Mouse (Mus musculus): ENCODE results near the gene Igsf9. TPM values are rescaled to one million over a fixed set of nuclear protein-coding genes. Genes with fewer than 3 reads are reported as not detected.

Gene Igsf9
- polyA plus RNA-seq, 1 experiment from 2014 or later, result 16.7 TPM

GRCm38 (mm10) chr1:172492047-172492446 is 10.5 kb downstream of the Igsf9 start:
- no peak for TF ChIP-seq CTCF (IDR thresholded peaks at IDR 0.05; ENCODE audit: low read depth)
- TF ChIP-seq EP300 (optimal IDR thresholded peaks at IDR 0.05), result no peak
- Histone ChIP-seq H3K36me3 (ENCODE audit: control insufficient read depth, insufficient read depth, low read length) (no peaks in the 10 kb centered on the region), H3K9ac (ENCODE audit: low read length) (no peak overlapping the region), H3K4me1 (replicated peaks; ENCODE audit: control insufficient read depth, insufficient read depth) (no peaks in the 10 kb centered on the region), H3K4me3 (ENCODE audit: low read depth, low read length) (no peak overlapping the region), H3K9me3 (ENCODE audit: control insufficient read depth, low read length) (no peaks in the 10 kb centered on the region), H3K27ac (replicated peaks) (no peak overlapping the region), H3K4me2 (replicated peaks; ENCODE audit: low read depth) (no peak overlapping the region), H3K27me3 (ENCODE audit: control insufficient read depth, insufficient read depth, low read length) (no peaks in the 10 kb centered on the region)
- ATAC-seq (ENCODE audit: low FRiP score, low TSS enrichment), result no peak
- 83% methylated on average over 8 of the region's 8 CpGs for WGBS
- no peak for DNase-seq (ENCODE audit: low spot score)

DNA sequence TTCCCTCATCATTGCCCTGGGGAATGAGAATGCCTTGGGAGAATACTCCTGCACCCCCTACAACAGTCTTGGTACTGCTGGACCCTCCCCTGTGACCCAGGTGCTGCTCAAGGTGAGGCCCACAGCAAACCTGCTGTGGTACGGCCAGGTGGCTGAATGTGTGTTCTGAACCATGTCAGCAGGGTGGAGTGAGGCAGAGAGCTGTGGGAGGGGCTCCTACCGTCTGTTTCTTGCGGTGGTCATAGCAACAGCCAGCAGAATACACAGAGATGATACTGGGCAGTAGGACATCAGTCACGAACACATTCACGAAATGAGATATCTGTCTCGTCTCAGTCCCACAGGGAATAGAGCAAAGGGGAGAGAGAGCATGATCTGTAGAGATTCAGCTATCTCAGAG is 11.9 kb downstream of the Igsf9 start:
- no peak for DNase-seq (ENCODE audit: low spot score)
- no peak for TF ChIP-seq CTCF (IDR thresholded peaks at IDR 0.05; ENCODE audit: low read depth)
- TF ChIP-seq EP300 (optimal IDR thresholded peaks at IDR 0.05), result no peak
- peak; percentile 19; the same call in 1 of the 2 replicates for ATAC-seq (ENCODE audit: low FRiP score, low TSS enrichment)
- no peak overlapping the region for H3K4me2 ChIP-seq (replicated peaks; ENCODE audit: low read depth)
- H3K27ac ChIP-seq (replicated peaks), result no peak overlapping the region
- no peaks in the 10 kb centered on the region for H3K27me3 ChIP-seq (ENCODE audit: control insufficient read depth, insufficient read depth, low read length)
- no peak overlapping the region for H3K9ac ChIP-seq (ENCODE audit: low read length)
- H3K9me3 ChIP-seq (ENCODE audit: control insufficient read depth, low read length), result no peaks in the 10 kb centered on the region
- H3K4me1 ChIP-seq (replicated peaks; ENCODE audit: control insufficient read depth, insufficient read depth), result no peaks in the 10 kb centered on the region
- H3K36me3 ChIP-seq (ENCODE audit: control insufficient read depth, insufficient read depth, low read length), result no peaks in the 10 kb centered on the region
- no peak overlapping the region for H3K4me3 ChIP-seq (ENCODE audit: low read depth, low read length)
- 64% methylated on average over 6 of the region's 6 CpGs for WGBS

DNA sequence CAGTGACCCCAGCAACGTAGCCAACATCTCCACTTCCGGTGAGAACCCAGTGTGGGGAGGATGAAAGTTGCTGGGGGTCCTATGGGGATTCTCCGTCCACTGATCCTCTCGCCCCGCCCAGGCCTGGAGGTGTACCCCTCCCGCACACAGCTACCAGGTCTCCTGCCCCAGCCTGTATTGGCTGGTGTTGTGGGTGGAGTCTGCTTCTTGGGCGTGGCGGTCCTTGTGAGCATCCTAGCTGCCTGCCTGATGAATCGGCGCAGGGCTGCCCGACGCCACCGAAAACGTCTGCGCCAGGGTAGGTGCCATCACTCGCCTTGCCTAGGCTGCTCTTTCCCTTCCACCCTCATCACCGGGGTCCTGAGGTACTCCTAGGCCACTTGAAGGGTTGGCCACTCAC is 14.4 kb downstream of the Igsf9 start:
- TF ChIP-seq EP300 (optimal IDR thresholded peaks at IDR 0.05), result no peak
- TF ChIP-seq CTCF (IDR thresholded peaks at IDR 0.05; ENCODE audit: low read depth), result no peak
- no peaks in the 10 kb centered on the region for H3K9me3 ChIP-seq (ENCODE audit: control insufficient read depth, low read length)
- H3K4me2 ChIP-seq (replicated peaks; ENCODE audit: low read depth), result no peak overlapping the region
- no peak overlapping the region for H3K4me3 ChIP-seq (ENCODE audit: low read depth, low read length)
- no peaks in the 10 kb centered on the region for H3K36me3 ChIP-seq (ENCODE audit: control insufficient read depth, insufficient read depth, low read length)
- no peaks in the 10 kb centered on the region for H3K4me1 ChIP-seq (replicated peaks; ENCODE audit: control insufficient read depth, insufficient read depth)
- WGBS, result 67% methylated on average over 17 of the region's 17 CpGs
- H3K27ac ChIP-seq (replicated peaks), result no peak overlapping the region
- no peak for DNase-seq (ENCODE audit: low spot score)
- no peaks in the 10 kb centered on the region for H3K27me3 ChIP-seq (ENCODE audit: control insufficient read depth, insufficient read depth, low read length)
- H3K9ac ChIP-seq (ENCODE audit: low read length), result no peak overlapping the region
- ATAC-seq (ENCODE audit: low FRiP score, low TSS enrichment), result no peak

GRCm38 (mm10) chr1:172497428-172497827 is 15.8 kb downstream of the Igsf9 start:
- no peaks in the 10 kb centered on the region for H3K36me3 ChIP-seq (ENCODE audit: control insufficient read depth, insufficient read depth, low read length)
- no peak overlapping the region for H3K4me3 ChIP-seq (ENCODE audit: low read depth, low read length)
- TF ChIP-seq CTCF (IDR thresholded peaks at IDR 0.05; ENCODE audit: low read depth) (no peak), EP300 (optimal IDR thresholded peaks at IDR 0.05) (no peak)
- no peak overlapping the region for H3K27ac ChIP-seq (replicated peaks)
- H3K9me3 ChIP-seq (ENCODE audit: control insufficient read depth, low read length), result no peaks in the 10 kb centered on the region
- ATAC-seq (ENCODE audit: low FRiP score, low TSS enrichment) (no peak), DNase-seq (ENCODE audit: low spot score) (no peak)
- WGBS, result 77% methylated on average over 9 of the region's 10 CpGs
- H3K9ac ChIP-seq (ENCODE audit: low read length), result no peak overlapping the region
- H3K4me2 ChIP-seq (replicated peaks; ENCODE audit: low read depth), result no peak overlapping the region
- H3K4me1 ChIP-seq (replicated peaks; ENCODE audit: control insufficient read depth, insufficient read depth), result peaks cover 7% of the 10 kb centered on the region; the same call in 1 of the 2 replicates
- H3K27me3 ChIP-seq (ENCODE audit: control insufficient read depth, insufficient read depth, low read length), result no peaks in the 10 kb centered on the region

DNA sequence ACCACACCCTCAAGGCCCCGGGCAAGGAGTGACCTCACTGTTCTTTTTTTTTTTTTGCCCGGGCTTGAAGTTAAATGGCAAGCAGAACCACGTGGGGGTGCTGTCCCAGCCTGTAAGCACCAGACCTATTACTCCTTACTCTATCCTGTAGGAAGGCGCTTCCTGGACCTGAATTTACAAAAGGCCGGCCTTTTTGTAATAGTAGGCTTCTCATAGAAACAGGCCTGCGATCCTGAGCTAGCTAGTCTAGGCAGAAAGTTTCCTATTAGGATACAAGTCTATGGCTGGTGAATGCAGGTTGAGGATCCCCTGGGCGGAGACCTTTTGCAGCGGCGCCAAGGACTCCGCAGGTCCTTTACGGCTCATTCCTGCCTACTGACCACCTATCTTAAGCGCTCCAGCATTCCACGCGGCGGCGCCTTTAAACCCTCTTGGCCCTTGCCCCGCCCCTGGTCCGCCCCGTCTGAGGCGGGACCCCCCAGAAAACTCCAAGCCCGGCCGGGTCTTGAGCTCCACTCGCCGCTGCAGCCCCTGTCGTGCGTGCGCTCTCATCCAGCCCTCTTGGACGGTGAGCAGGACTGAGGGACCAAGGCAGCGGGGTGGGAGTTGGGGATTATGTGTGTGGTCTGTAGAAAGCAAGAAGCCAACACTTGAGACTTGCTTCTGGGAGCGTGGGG is 18.3 kb downstream of the Igsf9 start, which contains the start of gene Tagln2:
Tagln2 (plus strand) TSS at position 283 of the 677 bp plus-strand sequence.
- Histone ChIP-seq H3K36me3 (ENCODE audit: control insufficient read depth, insufficient read depth, low read length) (no peaks in the 10 kb centered on the region), H3K4me3 (ENCODE audit: low read depth, low read length) (peak within 1 kb of the TSS; percentile 73), H3K9me3 (ENCODE audit: control insufficient read depth, low read length) (no peaks in the 10 kb centered on the region), H3K27ac (replicated peaks) (peak within 1 kb of the TSS; percentile 97), H3K9ac (ENCODE audit: low read length) (peak within 1 kb of the TSS; percentile 88), H3K27me3 (ENCODE audit: control insufficient read depth, insufficient read depth, low read length) (no peaks in the 10 kb centered on the region), H3K4me2 (replicated peaks; ENCODE audit: low read depth) (peak within 1 kb of the TSS; percentile 72), H3K4me1 (replicated peaks; ENCODE audit: control insufficient read depth, insufficient read depth) (peaks cover 16% of the 10 kb centered on the region)
- peak; percentile 26 for TF ChIP-seq EP300 (optimal IDR thresholded peaks at IDR 0.05)
- TF ChIP-seq CTCF (IDR thresholded peaks at IDR 0.05; ENCODE audit: low read depth), result peak; percentile 63
- 3% methylated on average over 30 of the region's 30 CpGs for WGBS
- ATAC-seq (ENCODE audit: low FRiP score, low TSS enrichment) (peak; percentile 70), DNase-seq (ENCODE audit: low spot score) (peak; percentile 94)
